Mouse (Mus musculus) monocyte, adult 5-6 weeks (primary cell): ENCODE measurements at regions not wholly inside any gene's neighbourhood (a gene's known extent, or its start where the extent isn't known, plus 50 kb on each side); places are given as distances from the start of the nearest gene placed in this dataset.
A peak's percentile ranks its signal among the peaks of the same experiment; 100 is the strongest.

Experiments
- ATAC-seq: fragments of 153-309, 156-312 bp; replicated peaks from 2 replicates; pipeline ENCODE4 v1.8.0; 2017; ENCODE audit warnings: mild to moderate bottlenecking; ENCODE audit not compliant: low TSS enrichment, insufficient number of reproducible peaks, severe bottlenecking, poor library complexity, low FRiP score

- ATAC-seq, result no peak
Measured at GRCm38 (mm10) chr8:25463532-25463931, 639.4 kb upstream of the Adam5 start.

GRCm38 (mm10) chr8:25462492-25462891 is 638.3 kb upstream of the Adam5 start:
- no peak for ATAC-seq

GRCm38 (mm10) chr8:25455644-25456043 is 631.5 kb upstream of the Adam5 start:
- ATAC-seq, result no peak

GRCm38 (mm10) chr8:25454972-25455371 is 630.8 kb upstream of the Adam5 start:
- ATAC-seq, result no peak

GRCm38 (mm10) chr8:25453826-25454225 is 629.7 kb upstream of the Adam5 start:
- ATAC-seq, result no peak

- no peak for ATAC-seq
Measured at GRCm38 (mm10) chr8:25450544-25450943, 626.4 kb upstream of the Adam5 start.

- ATAC-seq, result no peak
Measured at GRCm38 (mm10) chr8:25449590-25449989, 625.4 kb upstream of the Adam5 start.

- peak; percentile 90; the same call in 1 of the 2 replicates for ATAC-seq
Measured at GRCm38 (mm10) chr8:25447900-25448299, 623.7 kb upstream of the Adam5 start.

- peak; percentile 42; the same call in 1 of the 2 replicates for ATAC-seq
Measured at GRCm38 (mm10) chr8:25445968-25446367, 621.8 kb upstream of the Adam5 start.

- ATAC-seq, result no peak
Measured at GRCm38 (mm10) chr8:25445054-25445453, 620.9 kb upstream of the Adam5 start.

GRCm38 (mm10) chr8:25443552-25443951 is 619.4 kb upstream of the Adam5 start:
- no peak for ATAC-seq

- no peak for ATAC-seq
Measured at GRCm38 (mm10) chr8:25441057-25441441, 616.9 kb upstream of the Adam5 start.

GRCm38 (mm10) chr8:25440391-25441056 is 616.4 kb upstream of the Adam5 start:
- peak; percentile 28; the same call in 1 of the 2 replicates for ATAC-seq

GRCm38 (mm10) chr8:25439971-25440370 is 615.8 kb upstream of the Adam5 start:
- ATAC-seq, result peak; percentile 52; the same call in 1 of the 2 replicates

GRCm38 (mm10) chr8:25438021-25438620 is 614.0 kb upstream of the Adam5 start:
- ATAC-seq, result no peak

GRCm38 (mm10) chr8:25437178-25437577 is 613.0 kb upstream of the Adam5 start:
- ATAC-seq, result no peak

- ATAC-seq, result no peak
Measured at GRCm38 (mm10) chr8:25430552-25430951, 606.4 kb upstream of the Adam5 start.

- ATAC-seq, result no peak
Measured at GRCm38 (mm10) chr8:25429846-25430482, 605.8 kb upstream of the Adam5 start.

GRCm38 (mm10) chr8:25428761-25429160 is 604.6 kb upstream of the Adam5 start:
- no peak for ATAC-seq

GRCm38 (mm10) chr8:25426207-25426606 is 602.0 kb upstream of the Adam5 start:
- no peak for ATAC-seq
